Mouse (Mus musculus) cortical plate, adult 2 months (tissue): ENCODE results near the gene Tank.

Source experiments
- CTCF ChIP-seq: fragments of 200-500 bp; IDR thresholded peaks from 2 replicates; pipeline ENCODE4 v1.5.1; 2011; ENCODE audit warnings: mild to moderate bottlenecking, control low read depth, low read length; ENCODE audit not compliant: insufficient read depth; ENCODE audit errors: extremely low read depth
- POLR2A ChIP-seq: fragments of 200-500 bp; IDR thresholded peaks from 2 replicates; pipeline ENCODE4 v1.6.1; 2011; ENCODE audit warnings: mild to moderate bottlenecking, low read length, control low read depth; ENCODE audit not compliant: insufficient read depth; ENCODE audit errors: extremely low read depth

DNA sequence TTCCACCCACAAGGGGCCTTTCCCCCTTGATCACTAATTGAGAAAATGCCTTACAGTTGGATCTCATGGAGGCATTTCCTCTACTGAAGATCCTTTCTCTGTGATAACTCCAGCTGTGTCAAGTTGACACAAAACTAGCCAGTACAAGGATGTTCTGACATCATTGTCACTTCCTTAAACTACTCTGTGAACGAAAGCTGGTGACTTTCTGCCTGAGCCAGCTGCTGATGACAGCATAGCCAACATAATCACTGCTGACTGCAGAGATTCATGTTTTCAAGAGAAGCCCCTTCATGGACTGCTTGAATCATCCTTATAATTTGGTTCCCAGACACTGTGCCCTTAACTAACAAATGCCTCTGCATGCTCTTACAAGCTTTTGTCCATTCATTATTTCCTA, 7.1 kb downstream of the Tank start:
- no peak for TF ChIP-seq CTCF
- TF ChIP-seq POLR2A: no peak
